Mouse (Mus musculus) heart, postnatal 0 days (tissue): Measurements from ENCODE around the gene Ube2e1. TPM values are rescaled to one million over a fixed set of nuclear protein-coding genes. Genes with fewer than 3 reads are reported as not detected.
A peak's percentile ranks its signal among the peaks of the same experiment; 100 is the strongest.

Experiments
- ATAC-seq: fragments of 200-750 bp; cut with Nextera tagmentation; 2 replicates; pipeline ENCODE4 v1.8.0; 2017; ENCODE audit warnings: low read depth, moderate number of reproducible peaks, moderate library complexity; ENCODE audit not compliant: insufficient read depth
- DNase-seq: peaks from one replicate; pipeline ENCODE4 v3.0.0-alpha.2; 2016; ENCODE audit warnings: low spot score
- H3K27ac ChIP-seq: fragments of 300-500 bp; sonication (generic); 2 replicates; pipeline ENCODE4 v1.5.1; 2014; ENCODE audit warnings: low read depth, mild to moderate bottlenecking
- H3K27me3 ChIP-seq: fragments of 300-500 bp; sonication (generic); 2 replicates; pipeline ENCODE4 v1.6.1; 2014; ENCODE audit warnings: low read length, mixed read lengths; ENCODE audit not compliant: control insufficient read depth, insufficient read depth
- H3K36me3 ChIP-seq: fragments of 300-500 bp; sonication (generic); replicated peaks from 2 replicates; pipeline ENCODE4 v1.6.1; 2014; ENCODE audit warnings: low read length, mixed read lengths; ENCODE audit not compliant: control insufficient read depth, insufficient read depth
- H3K4me1 ChIP-seq: fragments of 300-500 bp; sonication (generic); 2 replicates; pipeline ENCODE4 v1.6.1; 2014; ENCODE audit warnings: antibody characterized with exemption; ENCODE audit not compliant: control insufficient read depth, insufficient read depth
- H3K4me2 ChIP-seq: fragments of 300-500 bp; sonication (generic); 2 replicates; pipeline ENCODE4 v1.6.1; 2014; ENCODE audit warnings: low read depth, mild to moderate bottlenecking, low read length, moderate library complexity
- H3K4me3 ChIP-seq: fragments of 300-500 bp; sonication (generic); 2 replicates; pipeline ENCODE4 v1.5.1; 2014; ENCODE audit warnings: low read depth, low read length
- H3K9ac ChIP-seq: fragments of 300-500 bp; sonication (generic); replicated peaks from 2 replicates; pipeline ENCODE4 v1.6.1; 2014; ENCODE audit warnings: low read depth, low read length, mixed read lengths
- H3K9me3 ChIP-seq: fragments of 300-500 bp; sonication (generic); replicated peaks from 2 replicates; pipeline ENCODE4 v1.6.1; 2016; ENCODE audit warnings: low read length; ENCODE audit not compliant: control insufficient read depth
- CTCF ChIP-seq: IDR thresholded peaks from 2 replicates; pipeline ENCODE4 v1.5.1; 2016; ENCODE audit warnings: antibody characterized with exemption, control low read depth, low read depth
- EP300 ChIP-seq: IDR thresholded peaks from 2 replicates; pipeline ENCODE4 v1.6.1; 2016; ENCODE audit warnings: antibody characterized with exemption, low read depth
- WGBS: fragments of 180-500 bp; shearing (Covaris S2); extraction: QIAGEN DNeasy Blood & Tissue Kit; methylation state at CpG from one replicate; pipeline ENCODE4 v1.1.7; 2014; 5-methylcytosine and 5-hydroxymethylcytosine counted together
- polyA plus RNA-seq: library from polyadenylated mRNA; unstranded; fragments of >200 nt; fragmentation: Nextera tagmentation; extraction: Ambion mirVana; gene quantifications from 2 replicates; pipeline ENCODE4 v1.2.1, GENCODE M21; 2015
- total RNA-seq: library from RNA; depleted of rRNA; stranded (reverse); fragments of >200 nt; gene quantifications from 2 replicates; pipeline ENCODE4 v1.2.3, GENCODE M21; 2014; ENCODE audit warnings: low replicate concordance; rRNA removed

The Ube2e1 gene
- total and polyA plus RNA-seq, 2 experiments from 2014 or later: 12.9 to 47.3 TPM

GRCm38 (mm10) chr14:18233981-18234960, 97.4 kb downstream of the Ube2e1 start:
- no peak overlapping the region for H3K9ac ChIP-seq
- no peaks in the 10 kb centered on the region for H3K9me3 ChIP-seq
- DNase-seq: peak; percentile 73
- H3K4me2 ChIP-seq: peak overlapping the region; percentile 56
- no peak for ATAC-seq
- H3K27me3 ChIP-seq: no peaks in the 10 kb centered on the region
- TF ChIP-seq EP300: no peak
- no peak for TF ChIP-seq CTCF
- peak overlapping the region; percentile 71 for H3K27ac ChIP-seq
- H3K4me1 ChIP-seq: peaks cover 36% of the 10 kb centered on the region
- H3K4me3 ChIP-seq: peak overlapping the region; percentile 10
- no peaks in the 10 kb centered on the region for H3K36me3 ChIP-seq
- whole genome bisulfite sequencing: 23% methylated on average over 5 of the region's 5 CpGs

- no peak overlapping the region for H3K9ac ChIP-seq
- no peak for DNase-seq
- H3K4me2 ChIP-seq: peak overlapping the region; percentile 56; the same call in 1 of the 2 replicates
- no peak for ATAC-seq
- H3K9me3 ChIP-seq: no peaks in the 10 kb centered on the region
- TF ChIP-seq EP300 (no peak), CTCF (no peak)
- peak overlapping the region; percentile 71; the same call in 1 of the 2 replicates for H3K27ac ChIP-seq
- H3K4me3 ChIP-seq: no peak overlapping the region
- H3K4me1 ChIP-seq: peaks cover 36% of the 10 kb centered on the region
- no peaks in the 10 kb centered on the region for H3K36me3 ChIP-seq
- WGBS: 67% methylated on average over 2 of the region's 2 CpGs
- no peaks in the 10 kb centered on the region for H3K27me3 ChIP-seq
These were observed 98.6 kb downstream of the Ube2e1 start for GRCm38 (mm10) chr14:18233076-18233475.

Other genes starting within 250 kb of the Ube2e1 start
- gene Nr1d2, start 92.7 kb downstream of the Ube2e1 start, total RNA-seq: 30.9 and 34.4 TPM in 2 replicates
- gene Nr1d2, start 92.7 kb downstream of the Ube2e1 start, polyA plus RNA-seq: 23.5 and 23.7 TPM in 2 replicates
- gene Nkiras1, start 60.7 kb downstream of the Ube2e1 start, total RNA-seq: 3.4 and 22.0 TPM in 2 replicates
- gene Nkiras1, start 60.7 kb downstream of the Ube2e1 start, polyA plus RNA-seq: 36.9 and 37.2 TPM in 2 replicates
- gene Rpl15, start 60.5 kb downstream of the Ube2e1 start, total RNA-seq: 517 and 617 TPM in 2 replicates
- gene Rpl15, start 60.5 kb downstream of the Ube2e1 start, polyA plus RNA-seq: 236 and 241 TPM in 2 replicates